Mouse (Mus musculus) forebrain, embryonic 15.5 days (tissue): ENCODE measurements around the gene Gm5580. TPM values are rescaled to one million over a fixed set of nuclear protein-coding genes. Genes with fewer than 3 reads are reported as not detected.
"Not testable (repeated sequence)": the region's sequence is repeated elsewhere in the genome, so short reads cannot be mapped to it uniquely, and the experiment has no call there.

Source experiments
- ATAC-seq: fragments of 200-750 bp; cut with Nextera tagmentation; replicated peaks from 2 replicates; pipeline ENCODE4 v1.8.0; 2017; ENCODE audit warnings: mild to moderate bottlenecking, moderate TSS enrichment, moderate library complexity
- H3K27ac ChIP-seq: fragments of 300-500 bp; sonication (generic); replicated peaks from 2 replicates; pipeline ENCODE4 v1.5.1; 2015; ENCODE audit warnings: mild to moderate bottlenecking, inconsistent platforms
- H3K27me3 ChIP-seq: fragments of 300-500 bp; sonication (generic); 2 replicates; pipeline ENCODE4 v1.6.1; 2015; ENCODE audit warnings: inconsistent platforms
- H3K36me3 ChIP-seq: fragments of 300-500 bp; sonication (generic); 2 replicates; pipeline ENCODE4 v1.6.1; 2015; ENCODE audit warnings: mild to moderate bottlenecking, inconsistent platforms
- H3K4me1 ChIP-seq: fragments of 300-500 bp; sonication (generic); 2 replicates; pipeline ENCODE4 v1.6.1; 2015; ENCODE audit warnings: inconsistent platforms
- H3K4me2 ChIP-seq: fragments of 300-500 bp; sonication (generic); replicated peaks from 2 replicates; pipeline ENCODE4 v1.6.1; 2015; ENCODE audit warnings: mild to moderate bottlenecking, inconsistent platforms
- H3K4me3 ChIP-seq: fragments of 300-500 bp; sonication (generic); 2 replicates; pipeline ENCODE4 v1.5.1; 2015; ENCODE audit warnings: mild to moderate bottlenecking, inconsistent platforms
- H3K9ac ChIP-seq: fragments of 300-500 bp; sonication (generic); replicated peaks from 2 replicates; pipeline ENCODE4 v1.6.1; 2015; ENCODE audit warnings: mild to moderate bottlenecking, inconsistent platforms
- H3K9me3 ChIP-seq: fragments of 300-500 bp; sonication (generic); 2 replicates; pipeline ENCODE4 v1.6.1; 2016; ENCODE audit warnings: inconsistent platforms
- WGBS: fragments of 180-500 bp; shearing (Covaris S2); methylation state at CpG from one replicate; pipeline ENCODE4 v1.1.7; 2015; ENCODE audit warnings: mixed read lengths; 5-methylcytosine and 5-hydroxymethylcytosine counted together
- polyA plus RNA-seq: library from polyadenylated mRNA; unstranded; fragments of >200 nt; fragmentation: Nextera tagmentation; extraction: Ambion mirVana; gene quantifications from 2 replicates; pipeline ENCODE4 v1.2.1, GENCODE M21; 2015

Gm5580 gene
- 0.33 and 0.52 TPM in 2 replicates for polyA plus RNA-seq

- 95% methylated on average over 11 of the region's 11 CpGs for WGBS
- not testable (repeated sequence) for ATAC-seq
Observed at GRCm38 (mm10) chr6:116550841-116551240, at the start of gene Gm5580. TSS of gene Gm5580 (plus strand) at chr6:116551141.

GRCm38 (mm10) chr6:116506302-116507003, 44.5 kb upstream of the Gm5580 start, which contains the start of gene Olfr212:
TSS of gene Olfr212 (plus strand) at chr6:116506516.
- not testable (repeated sequence) for H3K36me3 ChIP-seq, H3K4me3 ChIP-seq, H3K27ac ChIP-seq, ATAC-seq, H3K4me1 ChIP-seq, H3K4me2 ChIP-seq, H3K27me3 ChIP-seq, H3K9me3 ChIP-seq, H3K9ac ChIP-seq
- 92% methylated on average over 20 of the region's 20 CpGs for WGBS

More at GRCm38 (mm10) chr6:116550841-116551240, at the start of gene Gm5580:
- H3K36me3 ChIP-seq, H3K27ac ChIP-seq, H3K27me3 ChIP-seq, H3K4me2 ChIP-seq, H3K4me3 ChIP-seq, H3K9ac ChIP-seq, H3K9me3 ChIP-seq, H3K4me1 ChIP-seq: not testable (repeated sequence)

- Histone ChIP-seq H3K9me3 (no peaks in the 10 kb centered on the region), H3K9ac (no peak overlapping the region), H3K36me3 (no peaks in the 10 kb centered on the region), H3K4me3 (no peak overlapping the region), H3K4me1 (no peaks in the 10 kb centered on the region), H3K4me2 (no peak overlapping the region), H3K27me3 (no peaks in the 10 kb centered on the region), H3K27ac (no peak overlapping the region)
- ATAC-seq, result no peak
Observed at GRCm38 (mm10) chr6:116514832-116515231, 36.1 kb upstream of the Gm5580 start.

GRCm38 (mm10) chr6:116538156-116538555, 12.8 kb upstream of the Gm5580 start, which contains the start of gene Olfr213:
TSS of gene Olfr213 (plus strand) at chr6:116538456.
- Histone ChIP-seq H3K27ac (no peak within 1 kb of the TSS), H3K4me1 (no peaks in the 10 kb centered on the region), H3K9ac (no peak within 1 kb of the TSS), H3K36me3 (no peaks in the 10 kb centered on the region), H3K9me3 (no peaks in the 10 kb centered on the region), H3K4me3 (no peak within 1 kb of the TSS), H3K4me2 (no peak within 1 kb of the TSS), H3K27me3 (no peaks in the 10 kb centered on the region)
- 91% methylated on average over 1 of the region's 1 CpGs for WGBS
- no peak for ATAC-seq

GRCm38 (mm10) chr6:116542500-116542899, 8.4 kb upstream of the Gm5580 start:
- Histone ChIP-seq H3K27me3 (no peaks in the 10 kb centered on the region), H3K27ac (no peak overlapping the region), H3K9ac (no peak overlapping the region), H3K4me1 (no peaks in the 10 kb centered on the region), H3K36me3 (no peaks in the 10 kb centered on the region), H3K4me3 (no peak overlapping the region), H3K9me3 (no peaks in the 10 kb centered on the region), H3K4me2 (no peak overlapping the region)
- no peak for ATAC-seq
- WGBS, result 93% methylated on average over 2 of the region's 2 CpGs

- no peak within 1 kb of the TSS for H3K9ac ChIP-seq
- no peak within 1 kb of the TSS for H3K4me3 ChIP-seq
- WGBS, result 73% methylated on average over 1 of the region's 1 CpGs
- H3K9me3 ChIP-seq, result no peaks in the 10 kb centered on the region
- no peaks in the 10 kb centered on the region for H3K36me3 ChIP-seq
- no peak within 1 kb of the TSS for H3K27ac ChIP-seq
- no peaks in the 10 kb centered on the region for H3K27me3 ChIP-seq
- ATAC-seq, result no peak
- no peaks in the 10 kb centered on the region for H3K4me1 ChIP-seq
- H3K4me2 ChIP-seq, result no peak within 1 kb of the TSS
Observed at GRCm38 (mm10) chr6:116553935-116554334, 3.0 kb downstream of the Gm5580 start, which contains the start of gene Olfr214. TSS of gene Olfr214 (plus strand) at chr6:116554235.

GRCm38 (mm10) chr6:116554952-116555351, 4.0 kb downstream of the Gm5580 start:
- no peaks in the 10 kb centered on the region for H3K9me3 ChIP-seq
- ATAC-seq, result no peak
- no peak overlapping the region for H3K27ac ChIP-seq
- no peak overlapping the region for H3K9ac ChIP-seq
- no peaks in the 10 kb centered on the region for H3K36me3 ChIP-seq
- H3K4me3 ChIP-seq, result no peak overlapping the region
- no peak overlapping the region for H3K4me2 ChIP-seq
- no peaks in the 10 kb centered on the region for H3K27me3 ChIP-seq
- H3K4me1 ChIP-seq, result no peaks in the 10 kb centered on the region
- WGBS, result 76% methylated on average over 3 of the region's 3 CpGs

GRCm38 (mm10) chr6:116569834-116570233, 18.9 kb downstream of the Gm5580 start:
- no peak overlapping the region for H3K4me2 ChIP-seq
- 21% methylated on average over 3 of the region's 3 CpGs for WGBS
- no peaks in the 10 kb centered on the region for H3K9me3 ChIP-seq
- H3K27ac ChIP-seq, result no peak overlapping the region
- H3K9ac ChIP-seq, result no peak overlapping the region
- H3K4me1 ChIP-seq, result no peaks in the 10 kb centered on the region
- no peak for ATAC-seq
- no peaks in the 10 kb centered on the region for H3K36me3 ChIP-seq
- H3K27me3 ChIP-seq, result no peaks in the 10 kb centered on the region
- H3K4me3 ChIP-seq, result no peak overlapping the region

GRCm38 (mm10) chr6:116584095-116584494, 33.2 kb downstream of the Gm5580 start, which contains the start of gene Olfr215:
TSS of gene Olfr215 (minus strand) at chr6:116584195.
- no peak within 1 kb of the TSS for H3K4me3 ChIP-seq
- no peaks in the 10 kb centered on the region for H3K9me3 ChIP-seq
- H3K27ac ChIP-seq, result no peak within 1 kb of the TSS
- H3K36me3 ChIP-seq, result no peaks in the 10 kb centered on the region
- no peaks in the 10 kb centered on the region for H3K4me1 ChIP-seq
- 54% methylated on average over 4 of the region's 4 CpGs for WGBS
- no peak within 1 kb of the TSS for H3K4me2 ChIP-seq
- H3K27me3 ChIP-seq, result no peaks in the 10 kb centered on the region
- no peak within 1 kb of the TSS for H3K9ac ChIP-seq
- ATAC-seq, result no peak

GRCm38 (mm10) chr6:116600969-116601368, 50.0 kb downstream of the Gm5580 start:
- not testable (repeated sequence) for H3K9ac ChIP-seq, H3K27me3 ChIP-seq, H3K4me1 ChIP-seq, H3K27ac ChIP-seq, H3K4me3 ChIP-seq, ATAC-seq, H3K4me2 ChIP-seq, H3K36me3 ChIP-seq, H3K9me3 ChIP-seq
